Mouse (Mus musculus): ENCODE data around the gene 4930519P11Rik.

4930519P11Rik gene

DNA sequence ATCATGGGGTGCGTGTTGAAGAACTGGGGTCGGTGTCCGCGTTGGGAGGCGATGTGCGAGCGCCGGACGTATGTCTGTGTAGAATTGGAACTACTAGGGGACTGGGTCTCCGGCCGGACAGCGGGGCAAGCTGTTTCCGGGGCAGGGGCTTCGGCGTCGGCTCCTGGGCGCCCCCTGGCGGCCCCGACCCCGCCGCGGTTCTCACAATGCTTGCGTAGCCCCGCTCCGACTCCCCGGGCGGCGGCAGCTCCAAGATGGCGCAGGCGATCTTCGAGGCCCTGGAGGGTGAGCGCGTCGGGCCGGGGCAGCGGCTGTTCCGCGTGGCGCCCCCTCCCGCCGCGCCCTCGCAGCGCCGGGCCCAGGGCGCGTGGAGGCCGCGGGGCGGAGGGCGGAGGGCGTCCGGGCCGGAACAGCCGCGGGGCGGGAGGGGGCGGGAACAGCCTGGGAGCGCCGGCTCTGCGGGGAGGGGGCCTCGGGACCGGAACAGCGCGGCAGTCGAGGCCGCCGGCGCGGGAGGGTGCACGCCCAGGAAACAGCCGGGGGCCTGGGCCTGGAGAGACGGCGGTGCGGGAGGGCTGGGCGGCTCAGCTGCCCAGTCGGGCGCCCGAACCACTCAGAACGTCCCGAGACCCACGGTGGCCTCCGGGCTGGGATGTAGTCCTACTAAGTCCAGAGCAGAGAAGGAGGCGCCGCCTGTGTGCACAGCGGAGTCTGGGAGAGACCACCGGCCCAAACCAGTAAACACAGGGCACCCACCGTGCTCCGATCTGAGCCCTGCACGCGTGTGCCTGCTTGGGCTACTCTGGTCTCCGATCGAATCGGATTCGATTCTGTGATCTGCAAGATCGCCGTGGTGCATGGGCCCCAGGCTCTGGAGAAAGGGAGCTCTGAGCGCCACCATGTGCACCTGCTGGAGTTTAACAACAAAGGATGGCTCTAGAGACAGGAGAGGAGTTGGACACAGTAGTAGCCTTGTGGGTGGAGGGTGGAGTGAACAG is at the start of gene 4930519P11Rik, which contains the start of gene Zfp341:
TSS of gene 4930519P11Rik (minus strand) at position 320 of the 998 bp plus-strand sequence.
TSS of gene Zfp341 (plus strand) at position 180 of the 998 bp plus-strand sequence.
- peak; percentile 81 for DNase-seq (ENCODE audit: low read depth, low spot score)

DNA sequence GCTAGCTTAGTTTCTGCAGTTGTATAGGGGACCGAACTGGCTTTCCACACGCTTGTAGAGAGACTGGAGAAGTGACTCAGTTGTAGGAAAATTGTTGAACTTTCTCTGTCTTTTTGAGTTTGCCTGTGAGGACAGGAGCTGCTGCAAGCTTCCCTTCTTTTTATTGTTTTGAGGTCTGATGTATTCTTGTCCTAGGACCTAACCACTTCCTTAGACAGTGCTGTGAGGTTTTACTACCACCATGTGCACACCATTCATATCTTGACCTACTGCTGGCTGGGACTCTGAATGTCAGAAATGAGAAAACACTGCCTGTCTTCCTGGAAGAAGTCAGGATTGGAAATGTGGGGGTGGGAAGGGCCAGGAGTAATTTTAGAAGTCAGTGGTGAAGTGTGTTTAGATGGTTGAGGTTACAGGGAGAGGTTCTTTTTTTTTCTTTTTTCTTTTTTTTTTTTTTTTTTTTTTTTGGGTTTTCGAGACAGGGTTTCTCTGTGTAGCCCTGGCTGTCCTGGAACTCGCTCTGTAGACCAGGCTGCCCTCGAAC is 46.4 kb upstream of the 4930519P11Rik start:
- DNase-seq (ENCODE audit: low read depth, low spot score) = no peak

GRCm38 (mm10) chr2:154659070-154659469 is 45.8 kb upstream of the 4930519P11Rik start:
- no peak for DNase-seq (ENCODE audit: low read depth, low spot score)

GRCm38 (mm10) chr2:154657486-154658237 is 44.4 kb upstream of the 4930519P11Rik start:
- DNase-seq (ENCODE audit: low read depth, low spot score) = no peak

DNA sequence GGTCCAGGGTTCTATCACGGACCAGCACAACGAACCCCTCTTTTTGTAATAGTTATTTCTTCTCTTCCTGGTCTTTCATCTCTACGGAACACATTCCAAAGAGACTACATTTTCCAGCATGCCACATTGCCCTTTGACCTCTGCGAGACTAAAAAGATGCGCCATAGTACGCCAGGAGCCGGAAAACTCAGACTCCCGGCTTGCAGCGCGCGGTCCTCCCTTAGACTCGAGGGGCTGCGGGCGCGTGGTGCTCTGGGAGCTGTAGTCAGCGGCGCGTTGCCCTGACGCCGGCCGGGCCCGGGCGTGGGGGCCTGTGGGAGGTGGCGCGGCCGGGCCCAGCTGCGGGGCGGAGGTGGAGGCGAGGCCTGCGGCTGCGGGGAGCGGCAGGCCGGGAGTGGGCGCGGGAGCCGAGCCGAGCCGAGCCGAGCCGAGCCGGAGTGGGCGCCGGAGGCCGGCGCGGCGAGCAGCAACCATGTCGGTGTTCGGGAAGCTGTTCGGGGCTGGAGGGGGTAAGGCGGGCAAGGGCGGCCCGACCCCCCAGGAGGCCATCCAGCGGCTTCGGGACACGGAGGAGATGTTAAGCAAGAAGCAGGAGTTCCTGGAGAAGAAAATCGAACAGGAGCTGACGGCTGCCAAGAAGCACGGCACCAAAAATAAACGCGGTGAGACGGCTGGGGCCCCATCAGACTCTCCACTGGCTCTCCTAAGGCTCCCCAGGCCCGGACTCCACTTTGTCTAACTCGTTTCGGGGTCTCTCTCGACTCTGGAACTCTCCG is 43.7 kb upstream of the 4930519P11Rik start:
- peak; percentile 98 for DNase-seq (ENCODE audit: low read depth, low spot score)

- no peak for DNase-seq (ENCODE audit: low read depth, low spot score)
Observed at GRCm38 (mm10) chr2:154655878-154656414, 42.7 kb upstream of the 4930519P11Rik start.

- no peak for DNase-seq (ENCODE audit: low read depth, low spot score)
Observed at GRCm38 (mm10) chr2:154654976-154655375, 41.7 kb upstream of the 4930519P11Rik start.

GRCm38 (mm10) chr2:154651363-154651762 is 38.1 kb upstream of the 4930519P11Rik start, which contains the start of gene Chmp4b:
Gene Chmp4b (plus strand): TSS chr2:154651705.
- DNase-seq (ENCODE audit: low read depth, low spot score) = no peak

DNA sequence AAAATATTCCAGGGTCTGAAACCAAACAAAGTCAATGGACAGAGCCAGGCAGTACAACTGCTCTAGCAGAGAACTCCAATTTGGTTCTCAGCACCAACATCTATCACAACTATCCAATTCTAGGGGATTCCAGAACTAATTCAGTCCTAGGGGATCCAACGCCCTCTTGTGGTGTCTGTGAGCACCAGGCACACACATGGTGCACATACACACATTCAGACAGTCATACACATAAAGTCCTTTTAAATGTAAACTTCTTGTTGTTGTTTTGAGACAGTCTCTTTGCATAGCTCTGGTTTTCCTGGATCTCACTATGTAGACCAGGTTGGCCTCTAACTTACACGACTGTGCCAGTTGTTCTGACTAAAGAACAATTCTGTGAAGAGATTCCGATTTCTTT is 37.2 kb upstream of the 4930519P11Rik start:
- no peak for DNase-seq (ENCODE audit: low read depth, low spot score)

DNA sequence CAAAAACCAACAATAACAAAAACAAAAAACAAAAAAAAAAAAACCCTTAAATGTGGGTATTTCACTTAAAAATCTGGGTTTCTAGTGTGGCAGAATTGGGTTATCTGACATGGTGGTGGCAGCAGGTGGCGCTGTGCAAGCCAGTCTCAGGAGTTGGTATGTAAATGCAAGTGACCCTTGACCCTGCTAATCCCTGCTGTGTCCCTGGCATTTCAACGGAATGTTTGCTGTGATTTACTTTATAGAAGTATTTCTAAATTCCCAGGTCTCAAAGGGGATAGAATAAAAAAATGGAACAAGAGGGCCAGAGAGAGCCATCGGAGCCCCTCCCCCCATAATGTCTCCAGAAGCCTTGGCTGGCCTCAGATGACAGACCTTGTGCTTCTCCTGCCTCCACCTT is 34.8 kb upstream of the 4930519P11Rik start:
- DNase-seq (ENCODE audit: low read depth, low spot score) = no peak

DNA sequence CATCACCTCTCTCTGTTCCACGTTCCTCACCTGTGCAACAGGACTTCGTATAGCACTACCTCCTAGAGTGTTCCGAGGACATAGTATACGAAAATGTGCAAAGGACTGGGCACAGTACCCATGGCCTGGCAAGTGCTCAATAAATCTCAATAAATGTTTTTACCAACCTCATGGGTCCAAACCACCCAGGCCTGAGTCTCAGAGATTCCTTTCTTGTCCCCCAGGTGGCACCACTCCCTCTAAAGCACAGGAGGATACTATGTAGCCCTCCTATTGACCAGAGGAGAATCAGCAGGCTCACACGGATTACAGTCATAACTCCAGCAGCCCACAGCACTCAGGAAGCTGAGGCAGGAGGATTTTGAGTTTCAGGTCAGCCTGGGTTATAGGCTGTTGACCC is 33.4 kb upstream of the 4930519P11Rik start:
- DNase-seq (ENCODE audit: low read depth, low spot score) = no peak

- DNase-seq (ENCODE audit: low read depth, low spot score) = no peak
Observed at GRCm38 (mm10) chr2:154642712-154643385, 29.6 kb upstream of the 4930519P11Rik start.

DNA sequence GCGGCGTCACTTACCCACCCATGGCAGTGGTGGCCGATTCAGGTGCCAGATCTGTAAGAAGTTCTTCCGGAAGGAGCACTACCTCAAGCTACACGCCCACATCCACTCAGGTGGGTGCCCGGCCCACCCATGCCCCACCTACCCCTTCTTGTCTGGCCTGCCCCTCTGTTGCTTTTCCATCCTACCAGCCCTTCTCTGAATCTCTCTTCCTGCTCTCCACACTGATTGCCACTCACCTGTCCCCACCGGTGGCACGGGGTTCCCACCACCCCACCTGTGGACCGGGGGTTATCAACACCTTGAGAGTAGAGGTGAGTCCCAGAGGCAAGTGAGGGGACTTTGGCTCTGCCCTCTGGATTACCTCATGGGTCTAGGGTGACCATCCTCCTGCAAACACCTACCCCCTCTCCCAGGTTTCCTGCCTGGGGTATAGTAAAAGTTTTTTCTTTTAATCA is 28.8 kb upstream of the 4930519P11Rik start:
- DNase-seq (ENCODE audit: low read depth, low spot score) = no peak

- DNase-seq (ENCODE audit: low read depth, low spot score) = no peak
Observed at GRCm38 (mm10) chr2:154641176-154641575, 27.9 kb upstream of the 4930519P11Rik start.

DNA sequence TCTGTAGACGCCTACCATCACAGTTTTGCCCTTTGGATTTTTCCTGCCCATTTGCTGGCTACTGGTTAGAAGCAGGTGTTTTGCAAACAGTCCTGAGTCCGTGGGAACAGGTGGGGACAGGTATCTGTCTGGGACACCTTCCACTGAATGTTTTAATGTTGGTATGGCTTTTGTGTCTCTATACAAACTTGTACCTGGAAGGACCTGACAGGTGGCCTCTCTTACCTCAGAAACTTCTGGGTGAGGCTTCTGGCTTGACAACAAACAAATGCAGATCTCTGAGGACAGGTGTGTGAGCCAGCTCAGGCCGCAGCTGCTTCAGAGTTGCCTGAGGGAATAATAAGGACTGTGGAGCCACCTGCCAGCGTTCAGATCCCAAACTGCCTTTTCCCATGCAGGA is 25.9 kb upstream of the 4930519P11Rik start:
- no peak for DNase-seq (ENCODE audit: low read depth, low spot score)

DNA sequence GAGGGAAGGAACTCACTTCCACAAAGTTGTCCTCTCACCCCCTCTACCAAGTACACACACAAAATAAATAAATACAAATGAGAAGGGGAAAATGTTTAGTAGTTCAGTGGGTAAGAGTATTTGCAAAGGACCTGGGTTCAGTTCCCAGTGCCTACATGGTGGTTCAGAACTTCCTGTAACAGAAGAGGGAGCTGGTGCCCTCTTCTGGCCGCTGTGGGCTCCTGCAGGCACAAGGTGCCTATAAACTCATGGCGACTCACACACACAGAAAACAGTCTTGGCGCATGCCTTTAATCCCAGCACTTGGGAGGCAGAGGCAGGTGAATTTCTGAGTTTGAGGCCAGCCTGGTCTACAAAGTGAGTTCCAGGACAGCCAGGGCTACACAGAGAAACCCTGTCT is 25.3 kb upstream of the 4930519P11Rik start:
- DNase-seq (ENCODE audit: low read depth, low spot score) = no peak

DNA sequence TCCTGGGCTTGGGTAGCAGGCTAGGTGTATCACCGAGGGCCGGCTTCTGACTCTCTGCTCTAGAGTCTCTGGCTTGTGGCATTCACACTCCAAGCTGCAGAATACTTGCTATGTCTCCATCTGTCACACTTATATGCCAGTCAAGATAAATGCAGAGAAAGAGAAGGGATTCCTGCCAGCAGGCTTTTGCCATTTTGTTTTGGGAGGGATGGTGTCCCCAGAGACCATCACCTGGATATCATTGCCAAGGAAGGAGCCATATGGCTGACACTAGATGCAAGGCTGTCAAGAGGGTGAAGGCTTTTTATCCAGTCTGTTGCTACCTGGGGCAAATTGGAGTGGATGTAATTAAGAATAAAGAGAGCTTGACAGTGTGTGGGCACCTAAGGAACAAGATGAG is 22.6 kb upstream of the 4930519P11Rik start:
- no peak for DNase-seq (ENCODE audit: low read depth, low spot score)

DNA sequence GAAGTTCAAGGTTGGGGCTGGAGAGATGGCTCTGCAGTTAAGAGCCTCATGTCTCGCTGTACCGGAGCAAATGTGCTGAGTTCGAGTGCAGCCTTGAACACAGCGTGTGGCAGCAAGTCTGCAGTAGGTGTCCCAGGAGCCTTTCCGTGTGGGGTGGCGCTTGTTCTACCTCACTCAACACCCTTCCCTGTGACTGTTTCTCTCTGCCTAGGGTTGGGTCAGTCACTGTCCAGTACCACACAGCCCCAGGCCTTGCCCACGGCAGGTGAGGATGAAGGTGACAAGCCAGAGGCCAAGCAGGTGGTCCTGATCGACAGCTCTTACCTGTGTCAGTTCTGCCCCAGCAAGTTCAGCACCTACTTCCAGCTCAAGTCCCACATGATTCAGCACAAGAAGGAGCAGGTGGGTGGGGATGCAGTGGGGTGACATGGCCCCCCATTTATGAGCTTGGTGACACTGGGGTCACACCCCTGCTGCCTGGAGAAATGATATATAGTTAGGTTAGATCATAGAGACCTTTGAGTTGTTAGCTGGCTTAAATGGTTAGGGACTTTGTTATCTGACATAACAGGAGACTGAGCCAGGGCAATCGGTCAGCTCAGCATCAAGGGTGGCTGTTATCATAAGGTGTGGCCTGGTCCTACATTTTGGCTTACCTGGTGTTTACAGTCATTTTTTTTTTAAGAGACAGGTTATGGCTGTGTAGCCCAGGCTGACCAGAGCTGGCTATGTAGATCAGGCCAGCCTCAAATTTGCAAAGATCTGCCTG is 20.8 kb upstream of the 4930519P11Rik start:
- DNase-seq (ENCODE audit: low read depth, low spot score) = no peak

DNA sequence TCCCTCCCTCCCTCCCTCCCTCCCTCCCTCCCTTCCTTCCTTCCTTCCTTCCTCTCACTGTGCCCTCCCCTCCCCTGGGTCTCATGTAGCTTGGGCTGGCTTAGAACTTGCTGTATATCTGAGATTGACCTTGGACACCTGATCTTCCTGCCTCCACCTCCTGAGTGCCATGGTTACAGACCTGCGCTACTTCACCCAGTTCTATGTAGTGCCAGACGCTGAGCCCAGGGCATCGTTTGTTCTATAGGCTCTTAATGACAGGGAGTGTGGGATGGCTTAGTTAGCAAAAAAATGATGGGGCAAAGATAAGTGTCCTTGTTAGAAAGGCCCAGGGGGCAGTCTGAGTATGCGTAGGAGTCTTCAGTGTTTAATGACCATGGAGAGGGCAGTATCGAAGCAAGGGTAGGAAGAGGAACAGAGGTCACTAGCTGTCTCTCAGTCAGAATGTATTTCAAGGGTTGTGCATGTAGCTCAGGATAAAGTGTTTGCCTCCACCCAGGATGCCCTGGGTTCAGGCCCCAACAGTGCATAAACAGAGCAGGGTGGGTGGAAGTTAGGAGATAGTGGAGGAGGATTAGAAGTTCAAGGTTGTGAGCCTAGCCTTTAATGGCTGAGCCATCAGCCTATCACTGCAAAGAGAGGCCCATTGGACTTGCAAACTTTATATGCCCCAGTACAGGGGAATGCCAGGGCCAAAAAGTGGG is 20.0 kb upstream of the 4930519P11Rik start:
- no peak for DNase-seq (ENCODE audit: low read depth, low spot score)
